Mouse (Mus musculus): ENCODE data around the gene Ap2s1. TPM values are rescaled to one million over a fixed set of nuclear protein-coding genes. Genes with fewer than 3 reads are reported as not detected.
A peak's percentile ranks its signal among the peaks of the same experiment; 100 is the strongest.

Ap2s1 gene
- polyA plus RNA-seq, 1 experiment from 2014 or later: 207 TPM

- 95% methylated on average over 2 of the region's 2 CpGs for WGBS (ENCODE audit: missing documents)
- no peak overlapping the region for H3K27ac ChIP-seq
- H3K79me2 ChIP-seq (ENCODE audit: inconsistent target): no peaks in the 10 kb centered on the region
- H3K36me3 ChIP-seq (ENCODE audit: inconsistent target): no peaks in the 10 kb centered on the region
- no peak overlapping the region for H3K4me3 ChIP-seq (ENCODE audit: inconsistent target)
These were observed 28.2 kb downstream of the Ap2s1 start for GRCm38 (mm10) chr7:16766443-16766842.

GRCm38 (mm10) chr7:16775888-16776287, 37.7 kb downstream of the Ap2s1 start:
- WGBS (ENCODE audit: missing documents): 46% methylated on average over 5 of the region's 5 CpGs
- Histone ChIP-seq H3K36me3 (ENCODE audit: inconsistent target) (no peaks in the 10 kb centered on the region), H3K4me3 (ENCODE audit: inconsistent target) (no peak overlapping the region), H3K27ac (no peak overlapping the region), H3K79me2 (ENCODE audit: inconsistent target) (no peaks in the 10 kb centered on the region)

- Histone ChIP-seq H3K27ac (no peak overlapping the region), H3K79me2 (ENCODE audit: inconsistent target) (peaks cover 28% of the 10 kb centered on the region), H3K4me3 (ENCODE audit: inconsistent target) (no peak overlapping the region), H3K36me3 (ENCODE audit: inconsistent target) (no peaks in the 10 kb centered on the region)
- 97% methylated on average over 5 of the region's 5 CpGs for WGBS (ENCODE audit: missing documents)
These were observed 41.9 kb downstream of the Ap2s1 start for GRCm38 (mm10) chr7:16780076-16780475.

- H3K27ac ChIP-seq: peak within 1 kb of the TSS; percentile 25
- WGBS (ENCODE audit: missing documents): 3% methylated on average over 30 of the region's 34 CpGs
- H3K79me2 ChIP-seq (ENCODE audit: inconsistent target): peaks cover 28% of the 10 kb centered on the region
- H3K4me3 ChIP-seq (ENCODE audit: inconsistent target): peak within 1 kb of the TSS; percentile 72
- H3K36me3 ChIP-seq (ENCODE audit: inconsistent target): no peaks in the 10 kb centered on the region
These were observed 42.8 kb downstream of the Ap2s1 start, which contains the start of gene Slc1a5 for GRCm38 (mm10) chr7:16780825-16781554. TSS of gene Slc1a5 (plus strand) at chr7:16781340.

GRCm38 (mm10) chr7:16781555-16781815, 43.3 kb downstream of the Ap2s1 start:
- H3K4me3 ChIP-seq (ENCODE audit: inconsistent target): peak overlapping the region; percentile 72
- H3K27ac ChIP-seq: peak overlapping the region; percentile 25; the same call in 1 of the 2 replicates
- H3K36me3 ChIP-seq (ENCODE audit: inconsistent target): no peaks in the 10 kb centered on the region
- WGBS (ENCODE audit: missing documents): under 1% methylated on average over 10 of the region's 10 CpGs
- peaks cover 28% of the 10 kb centered on the region for H3K79me2 ChIP-seq (ENCODE audit: inconsistent target)

GRCm38 (mm10) chr7:16781816-16782554, 43.8 kb downstream of the Ap2s1 start:
- Histone ChIP-seq H3K27ac (peak overlapping the region; percentile 59), H3K4me3 (ENCODE audit: inconsistent target) (peak overlapping the region; percentile 72), H3K36me3 (ENCODE audit: inconsistent target) (no peaks in the 10 kb centered on the region), H3K79me2 (ENCODE audit: inconsistent target) (peaks cover 28% of the 10 kb centered on the region)
- WGBS (ENCODE audit: missing documents): under 1% methylated on average over 60 of the region's 60 CpGs

- peak overlapping the region; percentile 72 for H3K4me3 ChIP-seq (ENCODE audit: inconsistent target)
- peaks cover 28% of the 10 kb centered on the region for H3K79me2 ChIP-seq (ENCODE audit: inconsistent target)
- peak overlapping the region; percentile 59 for H3K27ac ChIP-seq
- WGBS (ENCODE audit: missing documents): under 1% methylated on average over 11 of the region's 11 CpGs
- H3K36me3 ChIP-seq (ENCODE audit: inconsistent target): no peaks in the 10 kb centered on the region
These were observed 44.4 kb downstream of the Ap2s1 start for GRCm38 (mm10) chr7:16782555-16783125.

GRCm38 (mm10) chr7:16783224-16783688, 45.0 kb downstream of the Ap2s1 start:
- H3K4me3 ChIP-seq (ENCODE audit: inconsistent target): peak overlapping the region; percentile 72
- H3K27ac ChIP-seq: peak overlapping the region; percentile 59
- no peaks in the 10 kb centered on the region for H3K36me3 ChIP-seq (ENCODE audit: inconsistent target)
- H3K79me2 ChIP-seq (ENCODE audit: inconsistent target): peaks cover 28% of the 10 kb centered on the region
- WGBS (ENCODE audit: missing documents): 24% methylated on average over 9 of the region's 10 CpGs

GRCm38 (mm10) chr7:16783758-16784415, 45.7 kb downstream of the Ap2s1 start:
- H3K36me3 ChIP-seq (ENCODE audit: inconsistent target): no peaks in the 10 kb centered on the region
- peaks cover 28% of the 10 kb centered on the region for H3K79me2 ChIP-seq (ENCODE audit: inconsistent target)
- WGBS (ENCODE audit: missing documents): 54% methylated on average over 17 of the region's 17 CpGs
- peak overlapping the region; percentile 72 for H3K4me3 ChIP-seq (ENCODE audit: inconsistent target)
- peak overlapping the region; percentile 59 for H3K27ac ChIP-seq

GRCm38 (mm10) chr7:16784498-16784976, 46.3 kb downstream of the Ap2s1 start:
- no peaks in the 10 kb centered on the region for H3K36me3 ChIP-seq (ENCODE audit: inconsistent target)
- WGBS (ENCODE audit: missing documents): 61% methylated on average over 10 of the region's 10 CpGs
- no peak overlapping the region; the same call in 1 of the 2 replicates for H3K4me3 ChIP-seq (ENCODE audit: inconsistent target)
- H3K79me2 ChIP-seq (ENCODE audit: inconsistent target): peaks cover 28% of the 10 kb centered on the region
- peak overlapping the region; percentile 59 for H3K27ac ChIP-seq

GRCm38 (mm10) chr7:16785541-16786083, 47.4 kb downstream of the Ap2s1 start:
- WGBS (ENCODE audit: missing documents): 89% methylated on average over 7 of the region's 8 CpGs
- H3K27ac ChIP-seq: no peak overlapping the region
- H3K36me3 ChIP-seq (ENCODE audit: inconsistent target): no peaks in the 10 kb centered on the region
- peaks cover 28% of the 10 kb centered on the region for H3K79me2 ChIP-seq (ENCODE audit: inconsistent target)
- H3K4me3 ChIP-seq (ENCODE audit: inconsistent target): no peak overlapping the region

GRCm38 (mm10) chr7:16792316-16792715, 54.1 kb downstream of the Ap2s1 start:
- Histone ChIP-seq H3K79me2 (ENCODE audit: inconsistent target) (no peaks in the 10 kb centered on the region), H3K27ac (no peak overlapping the region), H3K4me3 (ENCODE audit: inconsistent target) (no peak overlapping the region), H3K36me3 (ENCODE audit: inconsistent target) (0 out of 2 replicates have a peak, but pooled peaks cover 5% of the 10 kb centered on the region)
- 95% methylated on average over 5 of the region's 5 CpGs for WGBS (ENCODE audit: missing documents)

- H3K27ac ChIP-seq: no peak overlapping the region
- 96% methylated on average over 19 of the region's 19 CpGs for WGBS (ENCODE audit: missing documents)
These were observed 55.0 kb downstream of the Ap2s1 start for GRCm38 (mm10) chr7:16793010-16793725.

More at GRCm38 (mm10) chr7:16793010-16793725, 55.0 kb downstream of the Ap2s1 start:
- H3K36me3 ChIP-seq (ENCODE audit: inconsistent target): 0 out of 2 replicates have a peak, but pooled peaks cover 10% of the 10 kb centered on the region
- H3K4me3 ChIP-seq (ENCODE audit: inconsistent target): no peak overlapping the region
- no peaks in the 10 kb centered on the region for H3K79me2 ChIP-seq (ENCODE audit: inconsistent target)
